Mouse (Mus musculus): ENCODE measurements around the gene Cym.

Cym gene

GRCm38 (mm10) chr3:107162741-107163140 lies 58.8 kb downstream of the Cym start:
- no peak for DNase-seq (ENCODE audit: low spot score in 2 of 2)

All from urinary bladder, postnatal 4 days (tissue).